Mouse (Mus musculus): Measurements from ENCODE around the gene Fam213a.

GRCm38 (mm10) chr14:41006899-41007298 lies 6.7 kb downstream of the Fam213a start:
- TF ChIP-seq CTCF (IDR thresholded peaks at IDR 0.05; ENCODE audit: extremely low read depth, insufficient read depth, insufficient read length, insufficient replicate concordance) (no peak), POLR2A (IDR thresholded peaks at IDR 0.05; ENCODE audit: low read depth, low read length) (no peak)
